Mouse (Mus musculus) ES-CJ7 (cell line): ENCODE measurements around the gene Olfr299.

Source experiments
- DNase-seq: peaks from one replicate; pipeline ENCODE4 v3.0.0; 2011; ENCODE audit warnings: low read depth, low spot score

Olfr299 gene

DNA sequence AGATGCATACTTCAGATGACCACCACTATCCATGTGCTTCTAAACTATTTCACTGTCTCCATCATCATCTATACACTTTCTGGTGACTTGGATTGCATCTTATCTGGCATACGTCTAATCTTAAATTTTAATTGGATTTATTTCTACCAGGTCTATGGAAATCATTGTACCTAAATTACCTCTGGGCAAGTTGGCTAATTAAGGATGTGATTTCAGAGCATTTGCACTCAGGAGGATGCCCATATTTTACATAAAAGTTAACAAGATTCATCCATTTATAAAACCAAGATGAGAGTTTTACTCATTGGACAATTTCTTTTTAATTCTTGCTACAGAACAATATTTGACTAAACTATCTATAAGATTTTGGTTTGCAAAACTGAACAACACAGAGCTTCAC lies at the start of gene Olfr299:
Gene Olfr299, plus strand, starts transcription at position 301 of the 400 bp plus-strand sequence.
- DNase-seq = no peak

GRCm38 (mm10) chr7:86492384-86492783 lies 32.7 kb downstream of the Olfr299 start, which contains the start of gene Olfr298:
TSS of gene Olfr298 (minus strand) at chr7:86492484.
- no peak for DNase-seq
